Mouse (Mus musculus): Measurements from ENCODE around the gene Art1. TPM values are rescaled to one million over a fixed set of nuclear protein-coding genes. Genes with fewer than 3 reads are reported as not detected.

Gene Art1
- total and polyA plus RNA-seq, 3 experiments = 242 to 293 (median 279) TPM

DNA sequence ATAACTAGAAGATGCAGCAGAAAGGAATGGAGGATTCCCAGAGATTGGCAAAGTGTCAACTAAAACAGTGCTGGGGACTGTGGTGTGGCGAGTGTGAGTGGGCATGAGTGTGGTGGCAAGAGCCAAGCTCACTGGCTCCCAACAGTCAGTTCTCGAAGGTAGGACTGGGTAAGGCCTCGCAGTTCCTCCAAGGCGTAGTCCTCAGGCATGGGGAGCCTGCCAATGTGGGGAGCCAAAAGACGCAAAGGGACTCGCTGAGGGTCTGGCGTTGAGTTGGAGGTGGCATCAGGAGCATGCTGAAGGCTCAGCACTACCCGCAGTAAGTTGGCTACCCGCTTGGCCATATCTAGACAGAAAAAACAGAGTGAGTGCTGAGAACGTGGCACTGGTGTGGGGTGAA is 18.8 kb downstream of the Art1 start:
- Histone ChIP-seq H3K4me1 (ENCODE audit: control insufficient read depth, insufficient read depth, low read length) (no peaks in the 10 kb centered on the region), H3K9ac (ENCODE audit: low read depth, low read length) (no peak overlapping the region), H3K27me3 (ENCODE audit: control insufficient read depth, insufficient read depth, low read length) (no peaks in the 10 kb centered on the region), H3K27ac (no peak overlapping the region), H3K79me2 (replicated peaks; ENCODE audit: control insufficient read depth, insufficient read depth, low read length) (no peaks in the 10 kb centered on the region), H3K36me3 (ENCODE audit: control insufficient read depth, insufficient read depth, low read length) (peaks cover 8% of the 10 kb centered on the region), H3K4me3 (no peak overlapping the region)
- WGBS = 91% methylated on average over 10 of the region's 10 CpGs
- TF ChIP-seq CTCF (IDR thresholded peaks at IDR 0.05) (no peak), EP300 (IDR thresholded peaks at IDR 0.05; ENCODE audit: insufficient read depth, low read depth, low read length) (no peak), POLR2A (IDR thresholded peaks at IDR 0.05; ENCODE audit: insufficient read depth, low read depth, low read length) (no peak)
- no peak for DNase-seq
- intact Hi-C loops (cut with DNase I) = no loop called here

DNA sequence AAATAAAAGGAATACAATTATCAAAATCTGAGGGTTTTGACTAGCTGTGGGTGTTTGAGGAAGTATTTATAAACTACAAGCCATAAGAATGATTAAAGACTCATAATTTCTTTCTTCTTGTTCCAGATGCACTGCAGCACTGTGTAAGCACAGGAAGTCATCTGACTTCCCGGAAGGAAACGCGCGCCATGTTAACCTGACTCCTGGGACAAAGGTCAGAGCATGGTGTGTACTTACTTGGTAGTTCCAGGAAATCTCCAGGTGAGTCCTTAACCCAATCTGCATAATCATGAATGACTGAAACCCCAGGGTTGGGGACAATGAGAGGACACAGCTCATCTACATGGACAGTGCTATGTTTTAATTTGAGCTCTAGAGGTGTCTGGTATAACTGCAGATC is 30.9 kb downstream of the Art1 start:
- no peak overlapping the region for H3K4me3 ChIP-seq
- peak overlapping the region; percentile 45 for H3K27ac ChIP-seq
- H3K79me2 ChIP-seq (replicated peaks; ENCODE audit: control insufficient read depth, insufficient read depth, low read length) = no peaks in the 10 kb centered on the region
- H3K36me3 ChIP-seq (ENCODE audit: control insufficient read depth, insufficient read depth, low read length) = peaks cover 4% of the 10 kb centered on the region
- intact Hi-C loops (cut with DNase I) = no loop called here
- TF ChIP-seq EP300 (IDR thresholded peaks at IDR 0.05; ENCODE audit: insufficient read depth, low read depth, low read length) = no peak
- no peak for TF ChIP-seq POLR2A (IDR thresholded peaks at IDR 0.05; ENCODE audit: insufficient read depth, low read depth, low read length)
- TF ChIP-seq CTCF (IDR thresholded peaks at IDR 0.05) = no peak
- H3K9ac ChIP-seq (ENCODE audit: low read depth, low read length) = no peak overlapping the region
- WGBS = 52% methylated on average over 4 of the region's 4 CpGs
- DNase-seq = no peak
- no peaks in the 10 kb centered on the region for H3K27me3 ChIP-seq (ENCODE audit: control insufficient read depth, insufficient read depth, low read length)
- no peaks in the 10 kb centered on the region for H3K4me1 ChIP-seq (ENCODE audit: control insufficient read depth, insufficient read depth, low read length)

DNA sequence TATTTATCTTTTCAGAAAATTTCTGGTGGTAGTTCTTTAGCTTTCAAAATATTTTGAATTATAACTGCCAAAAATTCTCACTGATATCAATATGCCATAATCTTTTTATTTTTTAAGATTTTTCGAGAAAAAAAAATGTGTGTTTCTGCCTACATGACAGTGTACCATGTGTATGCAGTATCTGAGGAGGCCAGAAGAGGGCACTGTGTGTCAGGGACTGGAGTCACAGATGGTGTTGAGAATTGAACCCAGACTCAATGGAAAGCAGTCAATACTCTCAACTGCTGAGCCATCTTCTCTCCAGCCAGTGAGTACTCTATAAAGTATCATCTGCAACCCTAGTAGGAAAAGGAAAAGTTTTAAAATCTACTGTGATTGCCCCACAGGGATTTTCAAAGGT is 35.9 kb downstream of the Art1 start:
- WGBS = 86% methylated on average over 1 of the region's 1 CpGs
- Histone ChIP-seq H3K79me2 (replicated peaks; ENCODE audit: control insufficient read depth, insufficient read depth, low read length) (no peaks in the 10 kb centered on the region), H3K27ac (no peak overlapping the region), H3K36me3 (ENCODE audit: control insufficient read depth, insufficient read depth, low read length) (peaks cover 4% of the 10 kb centered on the region; the same call in 1 of the 2 replicates), H3K9ac (ENCODE audit: low read depth, low read length) (no peak overlapping the region), H3K27me3 (ENCODE audit: control insufficient read depth, insufficient read depth, low read length) (no peaks in the 10 kb centered on the region), H3K4me1 (ENCODE audit: control insufficient read depth, insufficient read depth, low read length) (no peaks in the 10 kb centered on the region), H3K4me3 (no peak overlapping the region)
- no peak for DNase-seq
- TF ChIP-seq CTCF (IDR thresholded peaks at IDR 0.05) (peak; percentile 73), POLR2A (IDR thresholded peaks at IDR 0.05; ENCODE audit: insufficient read depth, low read depth, low read length) (no peak)
- intact Hi-C loops (cut with DNase I) = no loop called here

DNA sequence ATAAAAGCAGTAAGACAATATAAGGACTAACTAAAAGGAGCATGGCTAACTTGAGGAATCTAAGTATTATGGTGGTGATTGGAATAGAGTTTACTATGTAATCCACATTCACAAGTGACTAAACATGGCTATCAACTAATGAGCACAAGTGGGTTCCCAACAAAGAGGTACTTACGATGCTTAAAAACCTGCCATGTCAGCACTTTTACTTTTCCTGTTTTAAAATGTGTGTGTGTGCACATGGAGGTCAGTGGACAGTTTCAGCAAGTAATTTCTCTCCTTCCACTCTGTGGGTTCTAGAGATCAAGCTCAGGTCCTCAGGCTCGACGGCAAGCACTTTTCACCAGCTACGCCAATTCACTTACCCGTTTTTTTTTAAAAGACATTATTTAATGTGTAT is 36.4 kb downstream of the Art1 start:
- intact Hi-C loops (cut with DNase I) = no loop called here
- no peak for TF ChIP-seq CTCF (IDR thresholded peaks at IDR 0.05)
- TF ChIP-seq EP300 (IDR thresholded peaks at IDR 0.05; ENCODE audit: insufficient read depth, low read depth, low read length) = no peak
- no peak for TF ChIP-seq POLR2A (IDR thresholded peaks at IDR 0.05; ENCODE audit: insufficient read depth, low read depth, low read length)
- Histone ChIP-seq H3K4me3 (no peak overlapping the region), H3K9ac (ENCODE audit: low read depth, low read length) (no peak overlapping the region), H3K27ac (no peak overlapping the region), H3K36me3 (ENCODE audit: control insufficient read depth, insufficient read depth, low read length) (peaks cover 4% of the 10 kb centered on the region; the same call in 1 of the 2 replicates), H3K27me3 (ENCODE audit: control insufficient read depth, insufficient read depth, low read length) (no peaks in the 10 kb centered on the region), H3K4me1 (ENCODE audit: control insufficient read depth, insufficient read depth, low read length) (no peaks in the 10 kb centered on the region), H3K79me2 (replicated peaks; ENCODE audit: control insufficient read depth, insufficient read depth, low read length) (no peaks in the 10 kb centered on the region)
- 99% methylated on average over 5 of the region's 5 CpGs for WGBS
- DNase-seq = no peak

DNA sequence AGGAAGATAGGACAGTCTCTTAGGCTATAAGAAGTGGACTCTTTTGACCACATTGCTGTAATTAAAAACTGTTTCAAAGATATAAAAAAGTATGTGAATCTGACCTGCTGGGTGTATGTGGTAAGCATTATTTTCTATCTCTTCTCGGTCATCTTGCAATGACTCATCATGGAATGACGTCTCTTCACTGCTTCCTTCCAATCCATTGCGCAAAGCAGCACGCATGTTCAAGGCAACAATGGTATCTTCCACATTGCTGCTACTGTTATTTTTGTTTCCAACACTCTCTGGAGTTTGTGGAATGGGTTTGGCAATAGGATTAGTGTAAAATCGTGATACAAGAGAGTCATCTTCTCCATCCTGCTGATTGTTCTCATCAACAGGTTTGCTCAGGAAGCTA is 52.1 kb downstream of the Art1 start:
- H3K9ac ChIP-seq (ENCODE audit: low read depth, low read length) = no peak overlapping the region
- no peaks in the 10 kb centered on the region for H3K4me1 ChIP-seq (ENCODE audit: control insufficient read depth, insufficient read depth, low read length)
- H3K4me3 ChIP-seq = no peak overlapping the region
- no peak overlapping the region for H3K27ac ChIP-seq
- 80% methylated on average over 5 of the region's 5 CpGs for WGBS
- no peak for DNase-seq
- H3K79me2 ChIP-seq (replicated peaks; ENCODE audit: control insufficient read depth, insufficient read depth, low read length) = no peaks in the 10 kb centered on the region
- H3K27me3 ChIP-seq (ENCODE audit: control insufficient read depth, insufficient read depth, low read length) = no peaks in the 10 kb centered on the region
- intact Hi-C loops (cut with DNase I) = no loop called here
- H3K36me3 ChIP-seq (ENCODE audit: control insufficient read depth, insufficient read depth, low read length) = peaks cover 5% of the 10 kb centered on the region
- TF ChIP-seq EP300 (IDR thresholded peaks at IDR 0.05; ENCODE audit: insufficient read depth, low read depth, low read length) = no peak

Other genes with a start within 250 kb of the Art1 start
- gene Folr2, start 244.5 kb upstream of the Art1 start, total RNA-seq (2021) = 1 to 10 TPM; 5.2 to 6.0 TPM
- gene Folr2, start 244.5 kb upstream of the Art1 start, polyA plus RNA-seq (2012; rRNA removed) = 23.1 and 29.8 TPM in 2 replicates
- gene Anapc15, start 238.0 kb upstream of the Art1 start, total RNA-seq (2021) = 10 to 100 TPM; 18.4 to 20.3 TPM
- 24.2 and 27.9 TPM in 2 replicates for gene Anapc15, start 238.0 kb upstream of the Art1 start, polyA plus RNA-seq (2012; rRNA removed)
- not detected for gene Folr1, start 231.0 kb upstream of the Art1 start, total RNA-seq (2021)
- 0.39 and 2.1 TPM in 2 replicates for gene Folr1, start 231.0 kb upstream of the Art1 start, polyA plus RNA-seq (2012; rRNA removed)
- gene Lamtor1, start 195.8 kb upstream of the Art1 start, total RNA-seq (2021) = 100 to 1,000 TPM; 104 to 125 TPM
- 244 and 272 TPM in 2 replicates for gene Lamtor1, start 195.8 kb upstream of the Art1 start, polyA plus RNA-seq (2012; rRNA removed)
- not detected for gene Tomt, start 195.4 kb upstream of the Art1 start, total RNA-seq (2021)
- gene Tomt, start 195.4 kb upstream of the Art1 start, polyA plus RNA-seq (2012; rRNA removed) = 0.12 TPM in 1 of 2 replicates, not detected in the other
- gene Lrrc51, start 167.8 kb upstream of the Art1 start, total RNA-seq (2021) = 1 to 10 TPM; 3.0 to 4.5 TPM
- 7.5 and 11.6 TPM in 2 replicates for gene Lrrc51, start 167.8 kb upstream of the Art1 start, polyA plus RNA-seq (2012; rRNA removed)
- 10 to 100 TPM; 88.3 to 93.8 TPM for gene Numa1, start 167.6 kb upstream of the Art1 start, total RNA-seq (2021)
- gene Numa1, start 167.6 kb upstream of the Art1 start, polyA plus RNA-seq (2012; rRNA removed) = 53.3 and 63.3 TPM in 2 replicates
- gene Il18bp, start 83.1 kb upstream of the Art1 start, total RNA-seq (2021) = 10 to 100 TPM in 1 of 2 experiments, 1 to 10 TPM in 1; 8.6 to 12.3 TPM
- gene Il18bp, start 83.1 kb upstream of the Art1 start, polyA plus RNA-seq (2012; rRNA removed) = 14.4 and 21.8 TPM in 2 replicates
- gene Rnf121, start 36.3 kb upstream of the Art1 start, total RNA-seq (2021) = 10 to 100 TPM; 20.7 to 23.9 TPM
- gene Rnf121, start 36.3 kb upstream of the Art1 start, polyA plus RNA-seq (2012; rRNA removed) = 21.3 and 33.9 TPM in 2 replicates
- 1 to 10 TPM; 5.7 to 6.5 TPM for gene Xndc1, start 36.2 kb upstream of the Art1 start, total RNA-seq (2021)
- 11.2 and 18.6 TPM in 2 replicates for gene Xndc1, start 36.2 kb upstream of the Art1 start, polyA plus RNA-seq (2012; rRNA removed)
- gene Xntrpc, start 36.0 kb upstream of the Art1 start, total RNA-seq (2021) = under 1 TPM; 0.81 to 0.98 TPM
- gene Xntrpc, start 36.0 kb upstream of the Art1 start, polyA plus RNA-seq (2012; rRNA removed) = 1.2 and 2.4 TPM in 2 replicates
- gene Trpc2, start 18.6 kb upstream of the Art1 start, total RNA-seq (2021) = under 1 TPM in 1 of 2 experiments, not detected in 1; 0.23 TPM
- gene Trpc2, start 18.6 kb upstream of the Art1 start, polyA plus RNA-seq (2012; rRNA removed) = 0.70 and 1.2 TPM in 2 replicates
- 10 to 100 TPM; 15.7 to 18.3 TPM for gene Art5, start 7.7 kb downstream of the Art1 start, total RNA-seq (2021)
- gene Art5, start 7.7 kb downstream of the Art1 start, polyA plus RNA-seq (2012; rRNA removed) = 13.8 and 13.9 TPM in 2 replicates
- gene Chrna10, start 15.1 kb downstream of the Art1 start, total RNA-seq (2021) = not detected
- 0.21 TPM in 1 of 2 replicates, not detected in the other for gene Chrna10, start 15.1 kb downstream of the Art1 start, polyA plus RNA-seq (2012; rRNA removed)
- gene Nup98, start 108.4 kb downstream of the Art1 start, total RNA-seq (2021) = 10 to 100 TPM; 31.9 to 32.9 TPM
- 9.9 and 15.6 TPM in 2 replicates for gene Nup98, start 108.4 kb downstream of the Art1 start, polyA plus RNA-seq (2012; rRNA removed)
- gene Pgap2, start 108.5 kb downstream of the Art1 start, total RNA-seq (2021) = 10 to 100 TPM; 59.7 to 65.4 TPM
- 111 and 124 TPM in 2 replicates for gene Pgap2, start 108.5 kb downstream of the Art1 start, polyA plus RNA-seq (2012; rRNA removed)
- gene Rhog, start 154.3 kb downstream of the Art1 start, total RNA-seq (2021) = 10 to 100 TPM; 22.4 to 26.3 TPM
- 22.5 and 34.2 TPM in 2 replicates for gene Rhog, start 154.3 kb downstream of the Art1 start, polyA plus RNA-seq (2012; rRNA removed)
- gene Stim1, start 166.1 kb downstream of the Art1 start, total RNA-seq (2021) = 10 to 100 TPM; 23.9 to 24.1 TPM
- gene Stim1, start 166.1 kb downstream of the Art1 start, polyA plus RNA-seq (2012; rRNA removed) = 22.8 and 26.8 TPM in 2 replicates

All from heart, adult 2 months (tissue).